Mouse (Mus musculus): ENCODE results near the gene Gm21983. TPM values are rescaled to one million over a fixed set of nuclear protein-coding genes. Genes with fewer than 3 reads are reported as not detected.

Gene Gm21983
- total RNA-seq, 2 experiments from 2014 or later: not detected

DNA sequence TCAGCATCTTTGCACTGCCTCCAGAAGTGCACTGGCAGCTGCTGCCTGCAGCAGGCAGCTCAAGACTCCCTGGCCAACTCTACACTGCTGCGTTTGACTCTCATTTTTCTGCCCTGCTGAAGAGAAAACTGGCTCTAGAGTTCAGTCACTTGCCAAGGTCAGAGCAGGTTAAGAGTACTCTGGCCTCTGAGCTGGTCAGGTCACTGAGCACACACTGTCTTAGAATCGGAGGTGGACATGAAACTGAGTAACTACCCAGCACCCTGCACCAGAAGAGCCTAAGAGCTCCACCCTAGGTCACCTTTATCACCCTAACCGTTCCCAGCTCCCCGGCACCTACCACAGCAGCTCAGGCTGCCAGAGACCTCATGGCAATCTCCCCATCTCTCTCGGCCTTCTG is 5.1 kb upstream of the Gm21983 start:
- DNase-seq: no peak

GRCm38 (mm10) chr7:27184964-27185363 is 4.1 kb upstream of the Gm21983 start:
- DNase-seq: peak in 1 of 2 experiments; percentile 64

DNA sequence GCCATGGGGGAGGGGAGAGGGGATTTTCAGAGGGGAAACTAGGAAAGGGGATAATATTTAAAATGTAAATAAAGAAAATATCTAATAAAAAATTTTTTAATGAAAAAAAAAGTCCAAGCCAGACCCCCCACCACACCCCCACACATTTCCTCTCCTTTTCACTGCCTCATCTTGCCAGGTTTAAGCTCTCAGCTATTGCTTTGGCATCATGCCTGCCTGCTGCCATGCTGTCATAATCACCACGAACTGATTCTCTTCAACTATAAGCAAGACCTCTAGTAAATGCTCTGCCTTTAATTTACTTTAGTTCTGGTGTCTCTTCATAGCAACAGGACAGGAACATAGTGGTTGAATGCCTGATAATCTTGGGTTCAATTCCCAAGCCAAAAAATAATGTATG is 1.6 kb upstream of the Gm21983 start:
- no peak for DNase-seq

GRCm38 (mm10) chr7:27180036-27180435 is 850 bp downstream of the Gm21983 start:
- DNase-seq: peak; percentile 68 to 78

- no peak for DNase-seq
Measured at GRCm38 (mm10) chr7:27179217-27179918, 1.5 kb downstream of the Gm21983 start.

- DNase-seq: peak; percentile 98 to 99
Measured at GRCm38 (mm10) chr7:27178324-27179216, 2.3 kb downstream of the Gm21983 start, which contains the start of gene Rab4b. TSS of gene Rab4b (minus strand) at chr7:27178896.

GRCm38 (mm10) chr7:27177942-27178323 is 3.0 kb downstream of the Gm21983 start:
- DNase-seq: no peak

GRCm38 (mm10) chr7:27174896-27175295 is 6.0 kb downstream of the Gm21983 start:
- no peak for DNase-seq

DNA sequence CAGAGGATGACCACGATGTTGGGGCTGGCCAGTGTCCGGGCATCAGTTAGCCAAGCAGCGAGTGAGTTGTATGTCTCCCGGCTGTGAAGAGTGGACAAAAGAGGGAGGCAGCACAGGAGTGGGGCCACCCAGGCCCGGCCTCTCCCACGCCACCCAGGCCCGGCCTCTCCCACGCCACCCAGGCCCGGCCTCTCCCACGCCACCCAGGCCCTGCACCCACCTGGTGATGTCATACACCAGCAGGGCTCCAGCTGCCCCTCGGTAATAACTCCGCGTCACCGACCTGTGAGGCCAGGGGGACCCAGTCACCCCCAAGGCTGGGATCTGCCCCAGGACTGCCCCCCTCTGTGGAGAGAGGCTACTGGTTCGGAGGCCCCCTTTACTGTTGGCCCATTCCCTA is 6.4 kb downstream of the Gm21983 start:
- DNase-seq: no peak

DNA sequence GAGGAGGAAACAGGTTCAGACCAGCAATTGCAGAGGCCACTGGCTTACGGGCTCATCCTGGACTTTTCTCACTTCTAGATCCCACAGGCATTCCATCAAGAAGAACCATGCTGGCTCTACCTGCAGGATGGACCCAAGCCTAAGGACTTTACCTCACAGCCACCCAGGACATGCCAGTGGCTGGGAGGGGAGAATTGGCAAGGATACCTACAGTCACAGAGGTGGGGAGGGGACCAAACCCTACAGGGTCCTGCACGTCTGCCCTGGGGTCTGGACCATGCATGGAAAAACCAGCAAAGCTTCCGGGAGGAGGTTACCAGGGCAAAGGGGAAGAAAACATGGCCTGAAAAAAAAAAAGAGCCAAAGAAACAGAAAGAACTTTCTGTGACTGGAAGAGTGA is 9.9 kb downstream of the Gm21983 start:
- no peak for DNase-seq

- DNase-seq: no peak
Measured at GRCm38 (mm10) chr7:27168371-27168770, 12.5 kb downstream of the Gm21983 start.

- no peak for DNase-seq
Measured at GRCm38 (mm10) chr7:27167475-27168094, 13.3 kb downstream of the Gm21983 start.

DNA sequence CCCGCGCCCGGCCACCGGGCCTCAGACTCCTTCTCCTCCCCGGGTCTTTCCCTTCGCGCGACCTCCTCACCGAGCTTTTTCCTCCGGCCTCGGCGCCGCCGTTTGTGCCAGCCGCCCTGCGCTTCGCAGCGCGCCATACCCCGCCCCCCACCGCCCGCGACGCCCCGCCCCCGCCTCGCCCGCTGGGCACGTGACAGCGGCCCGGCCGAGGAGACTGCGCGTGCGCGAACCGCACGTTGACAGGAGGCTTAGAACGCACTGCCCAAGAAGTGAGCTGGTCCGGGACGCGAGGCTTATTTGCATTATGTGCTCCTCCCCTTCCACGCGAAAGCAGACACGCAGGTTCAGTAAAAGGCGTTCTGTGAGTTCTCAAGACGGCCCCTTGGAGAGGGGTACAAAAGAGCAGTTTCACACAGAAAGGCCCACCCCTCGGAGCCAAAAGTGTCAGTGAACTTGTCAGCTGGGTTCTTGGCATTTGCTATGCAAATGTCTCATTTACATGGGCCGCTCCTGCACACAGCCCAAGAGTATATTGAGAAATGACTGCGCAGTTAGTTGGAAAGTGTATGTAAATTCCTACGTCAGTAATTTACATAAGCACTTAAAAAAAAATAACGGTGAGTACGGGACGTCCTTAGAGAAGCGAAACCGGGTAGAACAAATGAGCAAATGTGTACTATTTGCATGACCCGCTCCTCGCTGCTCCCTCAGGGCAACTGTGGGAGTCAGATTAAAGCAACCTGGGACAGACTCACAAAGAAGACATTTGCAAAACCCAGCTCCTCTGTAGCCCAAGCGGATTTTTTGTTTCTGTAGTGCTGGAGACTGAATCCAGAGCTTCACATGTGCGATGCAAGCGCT is 14.0 kb downstream of the Gm21983 start, which contains the start of gene Egln2:
TSS of gene Egln2 (minus strand) at position 189 of the 861 bp plus-strand sequence.
- DNase-seq: peak; percentile 97

DNA sequence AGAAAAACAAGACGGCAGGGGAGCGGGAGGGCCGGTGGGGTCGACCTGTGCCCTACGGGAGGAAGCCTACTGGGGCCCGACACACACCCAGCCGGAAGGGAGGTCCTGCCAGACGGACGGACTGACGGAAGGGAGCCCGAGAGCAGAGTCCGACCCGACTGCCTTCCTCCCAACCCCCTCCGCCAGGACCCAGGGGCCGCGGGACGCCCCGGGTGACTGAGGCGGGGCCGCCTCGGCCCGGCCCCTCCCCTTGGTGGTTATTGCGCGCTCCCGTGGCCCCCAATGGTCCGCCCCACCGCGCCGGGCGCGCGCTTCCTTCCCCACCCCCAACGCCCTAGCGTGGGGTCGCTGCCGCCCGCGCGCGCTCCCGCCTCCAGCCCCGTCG is 14.7 kb downstream of the Gm21983 start:
- peak; percentile 92 to 96 for DNase-seq

DNA sequence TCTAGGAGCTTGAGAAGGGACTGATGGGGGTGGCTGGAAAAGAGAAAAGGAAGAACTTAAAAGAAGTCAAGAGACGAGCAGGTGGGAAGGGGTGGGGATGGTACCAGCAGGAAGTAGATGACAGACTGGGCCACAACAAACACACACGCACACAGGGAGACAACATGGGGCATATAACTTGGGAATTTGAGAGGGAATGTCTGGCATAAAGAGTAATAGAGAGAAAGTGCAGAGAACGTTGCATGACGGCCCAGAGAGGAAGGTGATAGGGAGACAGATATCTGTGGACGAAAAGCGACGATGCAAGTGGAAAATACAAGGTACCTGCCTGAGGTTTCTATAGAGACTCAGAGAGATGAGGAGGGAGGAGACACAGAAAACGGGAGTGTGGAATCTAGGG is 15.2 kb downstream of the Gm21983 start:
- no peak for DNase-seq

GRCm38 (mm10) chr7:27165007-27165655 is 15.8 kb downstream of the Gm21983 start:
- peak; percentile 87 to 89 for DNase-seq

DNA sequence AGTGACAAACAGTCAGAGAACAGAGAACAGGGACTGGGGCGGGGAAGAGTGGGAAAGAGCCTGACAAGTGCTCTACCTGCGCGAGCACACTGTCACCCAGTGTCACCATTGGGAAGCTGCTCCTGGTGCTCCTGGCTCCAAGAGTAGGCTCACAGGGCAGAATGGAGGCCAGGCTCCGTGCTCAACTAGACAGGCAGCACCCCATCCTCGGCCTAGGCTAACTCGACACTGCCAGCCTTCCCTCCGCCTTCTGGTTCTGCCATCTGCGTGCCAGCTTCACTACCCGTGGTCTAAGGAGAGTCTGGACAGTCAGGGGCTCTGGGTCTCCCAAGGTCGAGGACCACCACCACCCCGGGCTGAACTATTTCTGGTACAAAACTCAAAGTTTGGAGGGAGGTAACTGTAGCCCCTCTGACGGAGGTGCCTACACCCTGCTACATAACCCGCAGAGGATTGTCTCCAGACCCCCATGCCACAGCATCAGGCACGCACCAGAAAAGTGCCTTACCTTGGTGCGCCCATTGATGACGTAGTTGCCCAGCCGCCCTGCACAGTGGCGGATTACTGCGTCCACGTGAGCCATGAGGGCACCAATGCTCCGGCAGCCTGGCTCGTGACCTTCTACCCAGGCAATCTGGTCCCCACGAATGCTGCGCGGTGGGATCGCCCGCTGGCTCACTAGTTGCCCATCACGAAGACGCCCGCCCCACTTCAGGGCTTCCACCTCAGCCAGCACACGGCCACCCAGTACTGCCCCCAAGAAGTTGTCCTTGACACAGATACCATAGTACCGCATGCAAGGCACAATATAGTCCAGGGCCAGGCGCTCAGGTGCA is 16.6 kb downstream of the Gm21983 start:
- DNase-seq: peak; percentile 71

DNA sequence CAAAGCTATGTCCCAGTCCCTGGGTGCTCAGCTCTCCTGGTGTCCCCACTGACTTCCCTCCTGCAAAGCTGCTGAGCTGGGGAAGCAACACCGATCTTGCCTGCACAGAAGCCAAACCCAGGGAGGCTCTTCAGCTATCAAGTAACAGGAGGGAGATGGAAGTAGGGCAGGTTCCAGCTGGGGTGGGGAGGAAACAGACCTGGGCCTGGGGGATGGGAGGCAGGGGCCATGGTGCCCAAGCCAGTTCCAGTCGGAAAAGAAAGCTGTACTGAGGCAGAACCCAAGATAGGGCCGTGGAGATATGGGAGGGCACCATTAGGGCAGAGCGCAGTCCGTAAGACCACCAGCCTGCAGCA is 17.5 kb downstream of the Gm21983 start:
- no peak for DNase-seq

DNA sequence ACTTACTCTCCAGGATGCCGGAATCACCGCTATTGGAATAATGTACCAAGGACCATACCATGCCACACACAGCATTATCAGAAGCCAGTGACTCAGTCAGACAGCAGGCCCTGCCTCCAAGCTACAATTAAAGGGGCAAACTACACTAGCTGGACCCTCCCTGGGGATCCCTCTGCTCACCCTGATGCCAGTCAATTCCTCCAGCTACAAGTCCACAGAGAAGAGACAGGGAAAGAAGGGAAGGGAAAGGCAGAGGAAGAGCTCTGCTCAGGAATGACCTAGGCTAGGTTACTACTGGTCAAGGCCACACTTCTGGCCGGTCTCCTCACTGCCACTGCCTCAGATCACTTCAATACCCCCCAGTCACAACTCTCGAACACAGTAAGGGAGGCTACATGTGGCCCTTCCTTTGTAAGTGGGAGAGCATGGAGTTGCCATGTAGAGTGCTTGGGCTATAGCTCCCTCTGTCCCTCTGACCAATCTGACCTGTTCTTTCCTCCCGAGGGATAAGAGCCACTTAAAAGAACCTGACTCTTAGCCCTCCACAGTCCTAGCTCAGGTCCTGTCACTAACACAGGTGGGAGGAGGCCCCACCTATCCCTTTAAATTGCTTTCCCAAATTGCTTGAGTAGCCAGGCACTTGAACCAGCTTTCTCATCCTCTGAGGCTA is 18.0 kb downstream of the Gm21983 start:
- peak in 1 of 2 experiments; percentile 26 for DNase-seq

DNA sequence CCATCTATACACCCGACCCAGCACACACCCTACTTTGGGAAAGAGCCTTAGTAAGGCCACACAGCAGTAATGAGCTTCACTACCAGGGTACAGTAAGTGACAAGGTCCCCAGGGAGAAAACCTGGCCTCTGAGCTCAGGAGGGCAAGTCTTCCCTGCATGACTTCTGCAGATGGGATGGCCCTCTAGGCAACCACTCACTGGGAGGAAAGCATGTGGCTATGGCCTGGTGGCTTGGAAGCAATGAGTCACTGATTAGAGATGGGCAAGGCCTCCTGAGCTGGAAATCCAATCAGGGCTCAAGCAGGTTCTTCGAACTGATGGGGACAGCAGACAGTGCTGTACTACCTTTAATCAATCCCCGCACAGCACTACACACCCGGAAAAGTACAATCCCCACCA is 19.1 kb downstream of the Gm21983 start:
- peak; percentile 55 to 58 for DNase-seq

Data from adrenal gland, postnatal 36 days (tissue).